Mouse (Mus musculus): Measurements from ENCODE around the gene Hibadh.
A peak's percentile ranks its signal among the peaks of the same experiment; 100 is the strongest.
"Not testable (repeated sequence)": the region's sequence is repeated elsewhere in the genome, so short reads cannot be mapped to it uniquely, and the experiment has no call there.

Gene Hibadh

GRCm38 (mm10) chr6:52640224-52640712 is at the start of gene Hibadh:
Gene Hibadh (minus strand): TSS chr6:52640389.
- DNase-seq (ENCODE audit: low spot score in 2 of 2): peak; percentile 98

GRCm38 (mm10) chr6:52686901-52687500 is 46.8 kb upstream of the Hibadh start:
- no peak for DNase-seq (ENCODE audit: low spot score in 2 of 2)

GRCm38 (mm10) chr6:52682607-52683006 is 42.4 kb upstream of the Hibadh start:
- no peak for DNase-seq (ENCODE audit: low spot score in 2 of 2)

GRCm38 (mm10) chr6:52681847-52682485 is 41.8 kb upstream of the Hibadh start:
- no peak for DNase-seq (ENCODE audit: low spot score in 2 of 2)

GRCm38 (mm10) chr6:52680458-52681032 is 40.4 kb upstream of the Hibadh start:
- no peak for DNase-seq (ENCODE audit: low spot score in 2 of 2)

- DNase-seq (ENCODE audit: low spot score in 2 of 2): peak in 1 of 2 experiments; percentile 6
Observed at GRCm38 (mm10) chr6:52679565-52679964, 39.4 kb upstream of the Hibadh start.

GRCm38 (mm10) chr6:52677534-52677933 is 37.3 kb upstream of the Hibadh start:
- not testable (repeated sequence) for DNase-seq (ENCODE audit: low spot score in 2 of 2)

GRCm38 (mm10) chr6:52675222-52675921 is 35.2 kb upstream of the Hibadh start:
- peak; percentile 53 to 58 for DNase-seq (ENCODE audit: low spot score in 2 of 2)

- DNase-seq (ENCODE audit: low spot score in 2 of 2): no peak
Observed at GRCm38 (mm10) chr6:52674541-52674940, 34.4 kb upstream of the Hibadh start.

GRCm38 (mm10) chr6:52673706-52674105 is 33.5 kb upstream of the Hibadh start:
- DNase-seq (ENCODE audit: low spot score in 2 of 2): no peak

GRCm38 (mm10) chr6:52672539-52672938 is 32.4 kb upstream of the Hibadh start:
- no peak for DNase-seq (ENCODE audit: low spot score in 2 of 2)

- DNase-seq (ENCODE audit: low spot score in 2 of 2): no peak
Observed at GRCm38 (mm10) chr6:52671791-52672190, 31.6 kb upstream of the Hibadh start.

- DNase-seq (ENCODE audit: low spot score in 2 of 2): not testable (repeated sequence)
Observed at GRCm38 (mm10) chr6:52669878-52670277, 29.7 kb upstream of the Hibadh start.

GRCm38 (mm10) chr6:52667641-52668040 is 27.5 kb upstream of the Hibadh start:
- DNase-seq (ENCODE audit: low spot score in 2 of 2): no peak

GRCm38 (mm10) chr6:52663021-52663420 is 22.8 kb upstream of the Hibadh start:
- DNase-seq (ENCODE audit: low spot score in 2 of 2): no peak

- DNase-seq (ENCODE audit: low spot score in 2 of 2): no peak
Observed at GRCm38 (mm10) chr6:52655266-52655665, 15.1 kb upstream of the Hibadh start.

GRCm38 (mm10) chr6:52648806-52649205 is 8.6 kb upstream of the Hibadh start:
- no peak for DNase-seq (ENCODE audit: low spot score in 2 of 2)

GRCm38 (mm10) chr6:52648031-52648430 is 7.8 kb upstream of the Hibadh start:
- no peak for DNase-seq (ENCODE audit: low spot score in 2 of 2)

GRCm38 (mm10) chr6:52645926-52646325 is 5.7 kb upstream of the Hibadh start:
- DNase-seq (ENCODE audit: low spot score in 2 of 2): no peak

- DNase-seq (ENCODE audit: low spot score in 2 of 2): no peak
Observed at GRCm38 (mm10) chr6:52642152-52642551, 2.0 kb upstream of the Hibadh start.

- no peak for DNase-seq (ENCODE audit: low spot score in 2 of 2)
Observed at GRCm38 (mm10) chr6:52641076-52641475, 887 bp upstream of the Hibadh start.

- DNase-seq (ENCODE audit: low spot score in 2 of 2): no peak
Observed at GRCm38 (mm10) chr6:52639546-52640223, 504 bp downstream of the Hibadh start.

Data from heart, adult 9 months (tissue).